Mouse (Mus musculus) lung, adult 2 months (tissue): Measurements from ENCODE around the gene St8sia4.
"Not testable (repeated sequence)": the region's sequence is repeated elsewhere in the genome, so short reads cannot be mapped to it uniquely, and the experiment has no call there.

Experiments used
- CTCF ChIP-seq: fragments of 200-500 bp; IDR thresholded peaks from 2 replicates; pipeline ENCODE4 v1.5.1; 2011; ENCODE audit warnings: mild to moderate bottlenecking, low read length, control low read depth; ENCODE audit not compliant: insufficient read depth
- POLR2A ChIP-seq: fragments of 200-500 bp; IDR thresholded peaks from 2 replicates; pipeline ENCODE4 v1.6.1; 2011; ENCODE audit warnings: low read depth, mild to moderate bottlenecking, control low read depth, low read length, borderline replicate concordance; ENCODE audit errors: extremely low read depth

GRCm38 (mm10) chr1:95554556-95554955, 112.8 kb downstream of the St8sia4 start:
- TF ChIP-seq POLR2A, CTCF: not testable (repeated sequence)
